13 mouse cellular contexts compared by ENCODE assay signal in the genomic region with DNA sequence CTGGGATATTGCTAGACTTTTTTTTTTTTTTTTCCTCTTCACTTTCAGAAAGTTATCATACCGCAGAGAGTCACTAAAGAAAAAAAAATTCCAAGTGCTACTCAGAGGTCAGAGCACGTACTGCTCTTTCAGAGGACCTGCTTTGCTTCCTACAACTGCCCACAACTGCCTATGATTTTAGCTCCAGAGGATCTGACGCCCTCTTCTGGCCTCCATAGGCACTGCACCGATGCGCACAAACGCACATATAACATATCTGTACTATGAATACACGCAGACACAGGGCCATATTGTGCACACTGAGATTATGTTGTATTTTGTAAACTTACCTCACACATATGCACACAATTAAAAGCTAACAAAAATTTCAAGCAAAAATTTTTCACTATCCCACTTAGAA. TPM values are rescaled to one million over a fixed set of nuclear protein-coding genes. Genes with fewer than 3 reads are reported as not detected.
A peak's percentile ranks its signal among the peaks of the same experiment; 100 is the strongest.
DNase-seq lines count a peak whose midpoint lies in the region; ATAC-seq and TF ChIP-seq lines count a peak whose summit lies in the region.
"Had no signal": no experiment of that assay in that cellular context is flagged by ENCODE, and none has a peak within 500 bp of the region (broad histone marks: within the 10 kb centered on the region; RNA-seq: fewer than 3 reads in every experiment).

No protein-coding gene starts in this region.

- no peaks in the 10 kb centered on the region for H3K36me3 ChIP-seq in intestine, embryonic 14.5 days (ENCODE audit: control insufficient read depth, insufficient read depth, low read length)
- H3K36me3 ChIP-seq in intestine, embryonic 16.5 days (ENCODE audit: control insufficient read depth, insufficient read depth, low read length): no peaks in the 10 kb centered on the region
- H3K36me3 ChIP-seq in thymus, adult 2 months (ENCODE audit: control insufficient read depth, insufficient read depth, low read length): no peaks in the 10 kb centered on the region
- H3K36me3 ChIP-seq: forebrain, embryonic 15.5 days; heart, embryonic 10.5 days had no signal

- no peaks in the 10 kb centered on the region for H3K27me3 ChIP-seq in intestine, embryonic 14.5 days (replicated peaks; ENCODE audit: control insufficient read depth, insufficient read depth, low read length)
- H3K27me3 ChIP-seq in intestine, embryonic 16.5 days (replicated peaks; ENCODE audit: control insufficient read depth, insufficient read depth, low read length): no peaks in the 10 kb centered on the region
- H3K27me3 ChIP-seq in thymus, adult 2 months (ENCODE audit: control insufficient read depth, insufficient read depth, low read length): no peaks in the 10 kb centered on the region
- H3K27me3 ChIP-seq: forebrain, embryonic 15.5 days had no signal

- TF ChIP-seq POLR2A in thymus, adult 2 months (IDR thresholded peaks at IDR 0.05; ENCODE audit: control insufficient read depth, extremely low read depth, insufficient read depth, low read length, poor library complexity): no peak

- H3K4me2 ChIP-seq in intestine, embryonic 14.5 days (ENCODE audit: low read length): no peak overlapping the region
- no peak overlapping the region for H3K4me2 ChIP-seq in intestine, embryonic 16.5 days (ENCODE audit: low read depth, low read length)
- H3K4me2 ChIP-seq: forebrain, embryonic 15.5 days had no signal

- no peak for TF ChIP-seq CTCF in thymus, adult 2 months (IDR thresholded peaks at IDR 0.05; ENCODE audit: borderline replicate concordance, control insufficient read depth, extremely low read depth, insufficient read depth, low read length, poor library complexity)

- peak; percentile 41 for DNase-seq in intestine, embryonic 14.5 days (ENCODE audit: low spot score)
- DNase-seq in thymus, adult 2 months: peak; percentile 47
- DNase-seq in thymus, postnatal 0 days (ENCODE audit: low spot score): no peak
- peak; percentile 54 for DNase-seq in thymus, postnatal 4 days
- no peak for DNase-seq in layer of hippocampus, adult 9-10 months (ENCODE audit: low spot score)
- DNase-seq: lung, postnatal 36 days; right cerebral cortex, adult 18-20 months had no signal

- ATAC-seq in intestine, embryonic 14.5 days (replicated peaks; ENCODE audit: low FRiP score, low TSS enrichment, low read depth): no peak
- ATAC-seq in intestine, embryonic 16.5 days: no peak
- ATAC-seq in granulocyte monocyte progenitor cell, adult 5-6 weeks (replicated peaks; ENCODE audit: poor library complexity, severe bottlenecking): peak; percentile 68
- no peak for ATAC-seq in erythroid progenitor cell, adult 5-6 weeks (replicated peaks; ENCODE audit: low FRiP score, poor library complexity, severe bottlenecking)
- ATAC-seq: forebrain, embryonic 15.5 days; hindbrain, embryonic 16.5 days had no signal

- H3K4me1 ChIP-seq in intestine, embryonic 14.5 days (replicated peaks; ENCODE audit: control insufficient read depth, insufficient read depth, low read length): no peaks in the 10 kb centered on the region
- peaks cover under 1% of the 10 kb centered on the region; the same call in 1 of the 2 replicates for H3K4me1 ChIP-seq in intestine, embryonic 16.5 days (ENCODE audit: control insufficient read depth, insufficient read depth, low read length)
- peaks cover 9% of the 10 kb centered on the region for H3K4me1 ChIP-seq in thymus, adult 2 months (replicated peaks; ENCODE audit: control insufficient read depth, insufficient read depth, low read length)
- H3K4me1 ChIP-seq: forebrain, embryonic 15.5 days; heart, embryonic 10.5 days had no signal

- 82% methylated on average over 7 of the region's 7 CpGs for WGBS in intestine, embryonic 14.5 days
- 86% methylated on average over 7 of the region's 7 CpGs for WGBS in intestine, embryonic 16.5 days
- 94% methylated on average over 7 of the region's 7 CpGs for WGBS in thymus, adult 2 months

- no peak overlapping the region for H3K4me3 ChIP-seq in intestine, embryonic 14.5 days (ENCODE audit: low read depth, low read length)
- no peak overlapping the region for H3K4me3 ChIP-seq in intestine, embryonic 16.5 days (ENCODE audit: low read length)
- no peak overlapping the region for H3K4me3 ChIP-seq in thymus, adult 2 months (ENCODE audit: control insufficient read depth, insufficient read depth, low read length)
- H3K4me3 ChIP-seq: forebrain, embryonic 15.5 days had no signal

- H3K9ac ChIP-seq in intestine, embryonic 14.5 days (ENCODE audit: low read length): no peak overlapping the region
- no peak overlapping the region for H3K9ac ChIP-seq in intestine, embryonic 16.5 days (ENCODE audit: low read depth, low read length)
- H3K9ac ChIP-seq: forebrain, embryonic 15.5 days had no signal

- H3K9me3 ChIP-seq in intestine, embryonic 14.5 days (ENCODE audit: control insufficient read depth, low read length): no peaks in the 10 kb centered on the region
- no peaks in the 10 kb centered on the region for H3K9me3 ChIP-seq in intestine, embryonic 16.5 days (ENCODE audit: control insufficient read depth, low read length)
- H3K9me3 ChIP-seq: forebrain, embryonic 15.5 days; heart, embryonic 10.5 days had no signal

- no peak overlapping the region for H3K27ac ChIP-seq in intestine, embryonic 14.5 days (ENCODE audit: low read depth)
- no peak overlapping the region for H3K27ac ChIP-seq in intestine, embryonic 16.5 days (ENCODE audit: low read length)
- H3K27ac ChIP-seq in thymus, adult 2 months (ENCODE audit: control insufficient read depth, insufficient read depth, low read length): no peak overlapping the region
- H3K27ac ChIP-seq: forebrain, embryonic 15.5 days; heart, embryonic 10.5 days had no signal

RNA-seq across cellular contexts. Expression of a gene that starts 15.0 kb away (rescaled TPM):
- 0.34 and 0.70 TPM in 2 replicates for polyA plus RNA-seq in intestine, embryonic 14.5 days (2014; fragmentation: Nextera tagmentation; extraction: Ambion mirVana)
- polyA plus RNA-seq in intestine, embryonic 16.5 days (2015; fragmentation: Nextera tagmentation; extraction: Ambion mirVana): 0.37 and 0.55 TPM in 2 replicates
- polyA plus RNA-seq in thymus, adult 2 months (2012; rRNA removed): 3.4 and 5.2 TPM in 2 replicates
- 0.28 and 0.47 TPM in 2 replicates for polyA plus RNA-seq in thymus, postnatal 0 days (2015; fragmentation: Nextera tagmentation; extraction: Ambion mirVana)
- total RNA-seq in granulocyte monocyte progenitor cell, adult 5-6 weeks (2014; fragmentation: Nextera tagmentation): 18.2 and 19.4 TPM in 2 replicates
- 14.8 and 16.9 TPM in 2 replicates for total RNA-seq in granulocyte monocyte progenitor cell, adult 5-6 weeks (2017)
- 0.84 and 1.8 TPM in 2 replicates for total RNA-seq in erythroid progenitor cell, adult 5-6 weeks (2015; ENCODE audit: low replicate concordance)
- total RNA-seq in erythroid progenitor cell, adult 5-6 weeks (2017; ENCODE audit: low replicate concordance): 3.3 TPM in 1 of 2 replicates, not detected in the other

Comparison
In these comparisons a context has a peak if more than half of its experiments do, and no peak if none do; other contexts are left out.
1. DNase-seq: peak in intestine, embryonic 14.5 days (single experiment), thymus, adult 2 months (single experiment) and thymus, postnatal 4 days (single experiment); none in thymus, postnatal 0 days (single experiment) and layer of hippocampus, adult 9-10 months (single experiment).